Mouse (Mus musculus) myocyte (in vitro differentiated cells): ENCODE data around the gene Rpl38. TPM values are rescaled to one million over a fixed set of nuclear protein-coding genes. Genes with fewer than 3 reads are reported as not detected.

ENCODE experiments used
- H3K27me3 ChIP-seq: one replicate; pipeline ENCODE4 v1.6.1; 2011; ENCODE audit not compliant: control insufficient read depth, insufficient read depth, insufficient read length
- H3K36me3 ChIP-seq: one replicate; pipeline ENCODE4 v1.6.1; 2011; ENCODE audit not compliant: control insufficient read depth, insufficient read depth
- H3K4me2 ChIP-seq: one replicate; pipeline ENCODE4 v1.6.1; 2011; ENCODE audit warnings: low read depth, control low read depth
- H3K4me3 ChIP-seq: one replicate; pipeline ENCODE4 v1.5.1; 2011; ENCODE audit warnings: mild to moderate bottlenecking, control low read depth, moderate library complexity
- H3K79me2 ChIP-seq: one replicate; pipeline ENCODE4 v1.6.1; 2011; ENCODE audit not compliant: control insufficient read depth, insufficient read depth
- H3ac ChIP-seq: one replicate; pipeline ENCODE4 v1.6.1; 2011; ENCODE audit not compliant: control insufficient read depth, insufficient read length
- CEBPB ChIP-seq: IDR thresholded peaks from 2 replicates; pipeline ENCODE4 v1.6.1; 2011; ENCODE audit warnings: mild to moderate bottlenecking, moderate library complexity; ENCODE audit not compliant: poor library complexity, insufficient read depth, severe bottlenecking
- E2F4 ChIP-seq: IDR thresholded peaks from one replicate; pipeline ENCODE4 v1.6.1; 2011; ENCODE audit warnings: mild to moderate bottlenecking, control low read depth, moderate library complexity; ENCODE audit not compliant: insufficient read depth
- MAX ChIP-seq: IDR thresholded peaks from one replicate; pipeline ENCODE4 v1.6.1; 2011; ENCODE audit warnings: low read depth, mild to moderate bottlenecking, control low read depth
- MYOD1 ChIP-seq, 3 experiments: IDR thresholded peaks; one replicate each; pipeline ENCODE4 v1.6.1; 2011; ENCODE audit warnings: control low read depth in 2 of 3, low read depth in 2 of 3, mild to moderate bottlenecking in 2 of 3, moderate library complexity in 1 of 3; ENCODE audit not compliant: insufficient read length in 2 of 3, control insufficient read depth in 1 of 3
- MYOG ChIP-seq, 3 experiments: IDR thresholded peaks; one replicate each; pipeline ENCODE4 v1.6.1; 2011; ENCODE audit warnings: control low read depth in 2 of 3, low read depth in 2 of 3, mild to moderate bottlenecking in 2 of 3; ENCODE audit not compliant: insufficient read length in 2 of 3, control insufficient read depth in 1 of 3, insufficient read depth in 1 of 3
- POLR2A ChIP-seq: IDR thresholded peaks from one replicate; pipeline ENCODE4 v1.6.1; 2011; ENCODE audit warnings: low read depth, mild to moderate bottlenecking, control low read depth, moderate library complexity; ENCODE audit not compliant: insufficient read length
- POLR2AphosphoS2 ChIP-seq: IDR thresholded peaks from one replicate; pipeline ENCODE4 v1.6.1; 2011; ENCODE audit warnings: low read depth, control low read depth; ENCODE audit not compliant: insufficient read length
- REST ChIP-seq: IDR thresholded peaks from one replicate; pipeline ENCODE4 v1.6.1; 2011; ENCODE audit warnings: mild to moderate bottlenecking, control low read depth, moderate library complexity; ENCODE audit not compliant: insufficient read depth, insufficient read length
- SRF ChIP-seq: IDR thresholded peaks from one replicate; pipeline ENCODE4 v1.6.1; 2011; ENCODE audit warnings: low read depth; ENCODE audit not compliant: control insufficient read depth, insufficient read length
- TCF12 ChIP-seq: IDR thresholded peaks from one replicate; pipeline ENCODE4 v1.6.1; 2011; ENCODE audit warnings: mild to moderate bottlenecking, control low read depth; ENCODE audit not compliant: poor library complexity, insufficient read depth, severe bottlenecking
- TCF3 ChIP-seq: IDR thresholded peaks from one replicate; pipeline ENCODE4 v1.6.1; 2011; ENCODE audit warnings: low read depth, control low read depth; ENCODE audit not compliant: insufficient read length
- USF1 ChIP-seq: IDR thresholded peaks from one replicate; pipeline ENCODE4 v1.6.1; 2011; ENCODE audit warnings: low read depth, mild to moderate bottlenecking, control low read depth, moderate library complexity
- polyA plus RNA-seq: library from polyadenylated mRNA; unstranded; fragments of >200 nt; fragmentation: generic; extraction: Trizol; gene quantifications from one replicate; pipeline ENCODE4 v1.2.1, GENCODE M21; 2012; ENCODE audit warnings: missing spikeins

The Rpl38 gene
- polyA plus RNA-seq, 1 experiment = 3,783 TPM

GRCm38 (mm10) chr11:114692601-114693000 lies 24.3 kb downstream of the Rpl38 start:
- Histone ChIP-seq H3K27me3 (no peaks in the 10 kb centered on the region), H3ac (no peak overlapping the region), H3K4me3 (no peak overlapping the region), H3K36me3 (peaks cover 54% of the 10 kb centered on the region), H3K79me2 (peaks cover 5% of the 10 kb centered on the region), H3K4me2 (no peak overlapping the region)
- no peak for TF ChIP-seq POLR2AphosphoS2
- TF ChIP-seq REST = no peak
- TF ChIP-seq TCF12 = no peak
- TF ChIP-seq E2F4 = no peak
- no peak for TF ChIP-seq CEBPB
- TF ChIP-seq TCF3 = no peak
- no peak for TF ChIP-seq POLR2A
- no peak for TF ChIP-seq USF1
- TF ChIP-seq MYOD1 (IDR thresholded peaks at IDR 0.05; ENCODE audit: control insufficient read depth in 1 of 3, insufficient read length in 2 of 3, low read depth in 2 of 3) = no peak
- TF ChIP-seq MAX = no peak

- H3K27me3 ChIP-seq = no peaks in the 10 kb centered on the region
- no peak for TF ChIP-seq SRF
- no peak for TF ChIP-seq MYOG (IDR thresholded peaks at IDR 0.05; ENCODE audit: control insufficient read depth in 1 of 3, insufficient read depth in 1 of 3, insufficient read length in 2 of 3, low read depth in 2 of 3)
- TF ChIP-seq POLR2AphosphoS2 = no peak
- TF ChIP-seq MYOD1 (IDR thresholded peaks at IDR 0.05; ENCODE audit: control insufficient read depth in 1 of 3, insufficient read length in 2 of 3, low read depth in 2 of 3) = no peak
- TF ChIP-seq CEBPB = no peak
- no peak for TF ChIP-seq TCF12
- TF ChIP-seq E2F4 = no peak
- no peak for TF ChIP-seq POLR2A
- H3K36me3 ChIP-seq = peaks cover 56% of the 10 kb centered on the region
- peaks cover 5% of the 10 kb centered on the region for H3K79me2 ChIP-seq
- no peak overlapping the region for H3K4me3 ChIP-seq
- H3K4me2 ChIP-seq = no peak overlapping the region
- no peak overlapping the region for H3ac ChIP-seq
These were observed 25.1 kb downstream of the Rpl38 start for GRCm38 (mm10) chr11:114693456-114693855.

GRCm38 (mm10) chr11:114694451-114694850 lies 26.1 kb downstream of the Rpl38 start:
- TF ChIP-seq REST = no peak
- no peak for TF ChIP-seq E2F4
- no peak for TF ChIP-seq USF1
- TF ChIP-seq MYOD1 (IDR thresholded peaks at IDR 0.05; ENCODE audit: control insufficient read depth in 1 of 3, insufficient read length in 2 of 3, low read depth in 2 of 3) = no peak
- no peak for TF ChIP-seq TCF3
- TF ChIP-seq CEBPB = no peak
- no peak for TF ChIP-seq SRF
- no peak for TF ChIP-seq POLR2A
- TF ChIP-seq MAX = no peak
- no peak for TF ChIP-seq POLR2AphosphoS2
- no peak overlapping the region for H3K4me2 ChIP-seq
- no peaks in the 10 kb centered on the region for H3K27me3 ChIP-seq
- H3K79me2 ChIP-seq = peaks cover under 1% of the 10 kb centered on the region
- H3K4me3 ChIP-seq = no peak overlapping the region
- no peak overlapping the region for H3ac ChIP-seq
- H3K36me3 ChIP-seq = peaks cover 61% of the 10 kb centered on the region

- no peak for TF ChIP-seq USF1
- H3K4me2 ChIP-seq = no peak overlapping the region
- H3K4me3 ChIP-seq = no peak overlapping the region
- H3ac ChIP-seq = no peak overlapping the region
- H3K27me3 ChIP-seq = no peaks in the 10 kb centered on the region
- H3K79me2 ChIP-seq = no peaks in the 10 kb centered on the region
- H3K36me3 ChIP-seq = peaks cover 38% of the 10 kb centered on the region
These were observed 30.2 kb downstream of the Rpl38 start for GRCm38 (mm10) chr11:114698496-114698895.

GRCm38 (mm10) chr11:114699511-114699910 lies 31.2 kb downstream of the Rpl38 start:
- TF ChIP-seq MYOD1 (IDR thresholded peaks at IDR 0.05; ENCODE audit: control insufficient read depth in 1 of 3, insufficient read length in 2 of 3, low read depth in 2 of 3) = no peak
- no peak for TF ChIP-seq E2F4
- no peak for TF ChIP-seq POLR2AphosphoS2
- no peak for TF ChIP-seq SRF
- TF ChIP-seq REST = no peak
- no peak for TF ChIP-seq USF1
- TF ChIP-seq CEBPB = no peak
- TF ChIP-seq MYOG (IDR thresholded peaks at IDR 0.05; ENCODE audit: control insufficient read depth in 1 of 3, insufficient read depth in 1 of 3, insufficient read length in 2 of 3, low read depth in 2 of 3) = no peak
- TF ChIP-seq POLR2A = no peak
- no peak for TF ChIP-seq MAX
- TF ChIP-seq TCF12 = no peak
- no peak for TF ChIP-seq TCF3
- H3K4me3 ChIP-seq = no peak overlapping the region
- peaks cover 32% of the 10 kb centered on the region for H3K36me3 ChIP-seq
- H3K27me3 ChIP-seq = no peaks in the 10 kb centered on the region
- H3ac ChIP-seq = no peak overlapping the region
- no peak overlapping the region for H3K4me2 ChIP-seq
- no peaks in the 10 kb centered on the region for H3K79me2 ChIP-seq
